Mouse (Mus musculus) thymus, postnatal 25 days (tissue): ENCODE data around the gene Rtp3.

Experiments used
- DNase-seq: peaks from one replicate; pipeline ENCODE4 v3.0.0; 2022

Gene Rtp3

DNA sequence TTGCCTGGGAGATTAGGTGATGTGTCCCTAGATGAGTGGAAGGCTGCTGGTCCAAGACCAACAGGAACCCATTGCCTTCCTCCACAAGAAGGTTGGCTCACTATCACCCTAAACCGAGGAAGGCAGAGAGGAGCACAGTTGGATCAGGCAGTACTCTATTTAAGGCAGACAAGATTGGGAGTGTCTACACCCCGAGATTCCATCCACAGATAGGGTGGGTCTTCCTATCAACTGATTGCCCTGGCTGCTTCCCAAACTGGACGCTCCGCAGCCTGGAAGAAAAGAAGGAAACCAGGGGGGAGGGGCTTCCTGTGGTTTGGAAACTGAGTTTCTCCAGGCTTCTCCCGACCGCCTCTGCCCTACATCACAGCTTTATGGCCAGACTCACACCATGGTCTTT is at the start of gene Rtp3:
Gene Rtp3 (minus strand): TSS at position 380 of the 400 bp plus-strand sequence.
- no peak for DNase-seq

GRCm38 (mm10) chr9:111039966-111040365 is 49.6 kb upstream of the Rtp3 start:
- no peak for DNase-seq

DNA sequence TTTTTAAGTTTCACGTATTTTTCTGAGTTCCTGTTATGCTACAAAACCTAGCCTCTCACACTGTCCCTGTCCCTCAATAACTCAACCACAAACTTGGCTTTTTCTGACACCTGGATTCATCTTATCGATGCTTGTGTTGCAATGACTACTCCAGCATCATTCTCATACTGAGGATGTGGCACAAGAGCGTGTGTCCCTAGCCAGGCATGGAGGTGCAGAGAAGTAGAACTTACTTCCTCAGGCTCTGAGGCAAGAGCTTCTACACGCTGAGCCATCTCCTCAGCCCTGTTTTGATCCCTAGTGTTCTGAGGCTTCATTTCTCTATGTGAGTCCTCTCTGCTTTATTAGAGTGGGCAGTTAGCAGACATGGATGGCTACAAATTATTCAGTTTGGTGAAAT is 43.3 kb upstream of the Rtp3 start:
- DNase-seq: no peak

- no peak for DNase-seq
Measured at GRCm38 (mm10) chr9:111026791-111027190, 36.4 kb upstream of the Rtp3 start.

GRCm38 (mm10) chr9:111019022-111019421 is 28.6 kb upstream of the Rtp3 start, which contains the start of gene Ltf:
Gene Ltf (plus strand): TSS chr9:111019271.
- DNase-seq: no peak

DNA sequence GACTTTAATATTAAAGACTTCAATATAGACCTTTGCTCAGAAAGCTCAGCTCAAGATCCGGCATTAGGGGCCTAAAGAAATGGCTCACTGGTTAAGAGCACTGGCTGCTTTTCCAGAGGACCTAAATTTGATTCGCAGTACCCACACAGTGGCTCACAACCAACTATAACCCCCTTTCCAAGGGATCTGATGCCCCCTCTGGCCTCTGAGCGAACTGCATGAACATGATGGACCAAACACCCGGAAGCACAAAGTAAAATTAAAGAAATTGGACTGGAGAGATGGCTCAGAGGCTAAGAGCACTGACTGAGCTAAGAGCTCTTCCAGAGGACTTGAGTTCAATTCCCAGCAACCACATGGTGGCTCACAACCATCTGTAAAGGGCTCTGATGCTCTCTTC is 25.3 kb upstream of the Rtp3 start:
- no peak for DNase-seq

GRCm38 (mm10) chr9:111012041-111012440 is 21.7 kb upstream of the Rtp3 start:
- DNase-seq: no peak

DNA sequence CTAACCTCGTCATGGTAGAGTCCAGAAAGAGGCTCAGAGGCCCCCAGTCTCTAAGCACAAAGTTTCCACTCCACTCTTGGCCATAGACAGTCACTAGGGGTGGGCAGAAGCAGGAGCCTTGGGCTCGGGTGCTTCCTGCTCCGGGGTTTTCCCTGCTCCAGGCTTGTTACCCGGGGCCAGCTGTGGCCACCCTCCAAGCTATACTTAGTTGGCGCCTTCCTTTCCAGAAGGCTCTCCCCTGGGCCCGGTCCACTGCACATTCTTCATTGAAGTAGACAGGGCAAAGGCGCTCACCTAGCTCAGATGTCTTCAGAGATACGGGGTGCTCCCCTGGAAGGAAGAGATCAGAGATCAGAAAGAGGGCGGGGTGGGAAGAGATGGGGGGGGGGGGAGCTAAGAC is 21.2 kb upstream of the Rtp3 start:
- no peak for DNase-seq

DNA sequence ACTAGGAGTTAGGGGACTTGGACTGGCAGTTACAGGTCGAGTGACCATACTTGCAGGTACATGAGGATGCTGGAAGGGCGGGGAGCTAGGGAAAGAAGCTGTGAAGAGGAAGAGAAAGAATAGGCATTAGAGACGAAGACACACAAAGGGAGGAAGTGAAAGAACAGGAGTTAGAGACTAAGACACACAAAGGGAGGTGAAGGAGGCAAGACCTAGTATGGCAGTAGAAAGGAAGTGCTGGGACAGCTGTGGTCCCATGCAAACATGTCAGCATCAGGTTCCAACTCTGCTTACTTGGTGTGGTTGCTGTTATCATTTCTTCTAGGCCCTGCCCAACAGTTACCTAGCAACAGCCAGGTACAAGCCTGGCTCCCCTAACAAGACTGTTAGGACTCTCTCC is 19.4 kb upstream of the Rtp3 start:
- no peak for DNase-seq

DNA sequence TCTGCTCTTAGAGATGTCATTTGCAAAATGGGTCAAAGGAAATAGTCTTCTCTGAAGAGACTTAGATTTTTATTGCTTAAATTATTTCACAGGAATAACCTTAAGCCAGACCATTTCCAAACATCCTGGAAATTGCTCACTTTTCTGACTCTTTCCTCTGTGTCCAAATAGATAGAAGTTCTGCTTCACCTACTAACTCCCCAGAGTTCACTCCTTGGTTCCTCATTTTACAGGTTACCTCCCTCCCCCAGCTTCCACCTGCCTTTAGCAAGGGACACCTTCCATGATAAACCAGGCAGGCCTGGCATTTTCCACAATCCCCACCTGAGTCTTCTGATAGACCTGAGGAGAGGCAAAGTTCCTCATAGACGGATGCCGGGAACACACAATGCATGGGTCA is 16.2 kb upstream of the Rtp3 start:
- DNase-seq: no peak

DNA sequence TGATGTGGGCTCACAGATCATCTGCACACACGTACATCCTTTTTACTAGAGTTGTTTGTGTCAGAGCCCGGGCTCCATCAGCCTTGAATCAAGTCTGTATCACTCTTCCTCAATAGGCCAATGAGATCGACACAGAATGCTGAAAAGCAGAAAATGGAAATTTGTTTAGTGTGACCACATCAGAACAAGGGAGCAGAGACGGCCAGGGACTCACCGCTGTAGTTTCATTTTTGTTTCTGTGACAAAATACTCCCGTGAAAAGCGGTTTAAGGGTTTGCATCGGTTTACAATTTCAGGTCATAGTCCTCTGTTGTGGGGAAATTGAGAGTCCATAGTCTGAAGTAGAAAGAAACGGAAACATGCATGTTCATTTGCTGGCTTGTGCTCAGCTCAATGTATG is 12.9 kb upstream of the Rtp3 start:
- DNase-seq: no peak

GRCm38 (mm10) chr9:111001621-111002020 is 11.2 kb upstream of the Rtp3 start:
- DNase-seq: no peak

DNA sequence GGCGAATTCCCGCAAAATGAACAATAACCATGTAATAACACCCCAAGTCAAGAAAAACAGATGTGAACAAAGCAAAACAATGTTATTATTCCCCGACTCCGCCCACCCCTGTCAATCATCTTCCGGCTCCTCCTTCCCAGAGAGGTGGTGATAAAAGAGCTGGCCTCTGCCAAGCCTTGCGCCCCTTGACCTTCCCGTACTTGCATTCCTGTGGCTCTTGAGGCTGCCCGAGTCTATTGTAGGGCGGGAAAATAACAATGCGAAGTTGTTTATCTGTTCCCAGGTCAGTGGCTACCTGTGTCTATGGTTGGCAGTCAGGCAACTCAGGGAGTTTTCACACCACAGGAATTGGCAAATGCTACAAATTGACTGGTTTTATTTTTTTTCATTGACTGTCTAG is 9.5 kb upstream of the Rtp3 start:
- DNase-seq: no peak

- DNase-seq: no peak
Measured at GRCm38 (mm10) chr9:110999056-110999455, 8.7 kb upstream of the Rtp3 start.

- peak; percentile 72 for DNase-seq
Measured at GRCm38 (mm10) chr9:110997245-110997644, 6.9 kb upstream of the Rtp3 start.

- peak; percentile 83 for DNase-seq
Measured at GRCm38 (mm10) chr9:110994716-110995172, 4.4 kb upstream of the Rtp3 start.

DNA sequence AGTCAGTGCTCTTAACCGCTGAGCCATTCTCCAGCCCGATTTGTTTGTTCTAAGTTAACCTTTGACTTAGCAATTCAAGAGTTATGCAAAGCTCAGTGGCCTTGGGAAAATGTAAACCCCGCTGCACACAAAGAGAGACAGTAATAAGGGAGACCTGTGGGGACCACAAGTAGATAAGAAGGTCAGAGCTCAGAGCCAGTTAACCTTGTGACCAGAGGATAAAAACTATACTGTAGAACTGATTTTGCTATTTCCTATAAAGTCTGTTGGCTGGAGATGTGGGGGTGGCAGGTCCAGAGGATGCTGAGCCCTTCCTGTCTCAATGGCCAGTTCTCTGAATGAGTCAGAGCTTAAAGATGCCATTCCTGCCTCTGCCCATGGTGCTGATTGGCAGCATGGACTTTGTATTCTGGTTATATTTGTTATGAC is 2.9 kb upstream of the Rtp3 start:
- DNase-seq: no peak

- no peak for DNase-seq
Measured at GRCm38 (mm10) chr9:110989543-110989942, 840 bp downstream of the Rtp3 start.

DNA sequence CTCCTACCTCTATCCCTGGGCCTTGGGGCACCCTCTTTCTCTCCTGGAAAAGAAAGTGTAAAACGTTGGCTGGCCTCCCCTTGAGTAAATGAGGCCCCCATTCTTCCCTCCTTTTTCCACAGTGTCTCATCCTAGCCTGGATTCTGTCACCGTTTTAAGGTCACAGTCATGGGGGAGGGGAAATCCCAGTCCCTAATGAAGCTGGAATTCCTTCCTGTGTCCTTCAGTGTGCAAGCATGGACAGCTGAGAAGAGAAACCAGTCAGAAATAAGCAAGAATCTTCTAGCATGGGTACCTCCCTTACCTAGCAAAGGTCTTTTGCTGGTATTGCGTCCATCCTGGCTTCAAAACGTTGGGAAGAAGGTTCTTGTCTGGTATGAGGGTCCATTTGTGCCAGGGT is 1.2 kb downstream of the Rtp3 start:
- DNase-seq: no peak

- no peak for DNase-seq
Measured at GRCm38 (mm10) chr9:110988078-110988477, 2.3 kb downstream of the Rtp3 start.

DNA sequence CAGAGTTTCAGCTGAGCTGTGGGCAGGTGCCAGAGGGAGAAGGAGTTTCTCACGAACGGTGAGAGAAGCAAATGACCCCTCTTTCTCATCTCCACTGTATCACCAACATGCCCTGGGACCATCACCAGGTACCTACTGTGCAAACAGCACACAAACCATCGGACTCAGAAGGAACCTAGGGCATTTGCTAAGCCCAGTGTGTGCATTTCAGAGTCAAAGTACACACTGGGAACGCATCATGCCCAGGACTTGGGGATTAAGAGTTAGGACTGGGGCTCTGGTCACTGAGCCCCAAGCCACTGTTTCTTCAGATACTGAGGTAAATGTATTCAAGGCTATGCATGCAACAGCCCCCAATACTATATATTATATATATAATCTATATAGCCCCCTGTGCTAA is 3.1 kb downstream of the Rtp3 start:
- no peak for DNase-seq

DNA sequence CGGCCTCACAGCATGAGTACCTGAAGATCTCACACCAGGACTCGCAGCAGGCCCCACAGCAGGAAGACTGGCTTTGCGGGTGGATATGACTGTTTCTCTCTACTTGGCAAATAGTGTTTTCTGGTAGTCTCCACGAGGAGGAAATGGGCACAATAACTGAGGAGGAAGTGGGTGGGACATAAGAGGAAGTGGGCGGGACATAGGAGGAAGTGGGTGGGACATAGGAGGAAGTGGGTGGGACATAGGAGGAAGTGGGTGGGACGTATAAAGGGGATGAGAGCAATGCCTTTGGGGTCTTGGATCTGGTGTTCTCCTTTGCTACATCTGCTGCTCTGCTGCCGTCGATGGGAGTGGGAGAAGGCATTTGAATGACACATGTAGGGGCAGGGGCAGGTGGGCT is 4.4 kb downstream of the Rtp3 start:
- no peak for DNase-seq

- DNase-seq: no peak
Measured at GRCm38 (mm10) chr9:110985541-110985940, 4.8 kb downstream of the Rtp3 start.

GRCm38 (mm10) chr9:110984096-110984495 is 6.3 kb downstream of the Rtp3 start:
- DNase-seq: no peak

DNA sequence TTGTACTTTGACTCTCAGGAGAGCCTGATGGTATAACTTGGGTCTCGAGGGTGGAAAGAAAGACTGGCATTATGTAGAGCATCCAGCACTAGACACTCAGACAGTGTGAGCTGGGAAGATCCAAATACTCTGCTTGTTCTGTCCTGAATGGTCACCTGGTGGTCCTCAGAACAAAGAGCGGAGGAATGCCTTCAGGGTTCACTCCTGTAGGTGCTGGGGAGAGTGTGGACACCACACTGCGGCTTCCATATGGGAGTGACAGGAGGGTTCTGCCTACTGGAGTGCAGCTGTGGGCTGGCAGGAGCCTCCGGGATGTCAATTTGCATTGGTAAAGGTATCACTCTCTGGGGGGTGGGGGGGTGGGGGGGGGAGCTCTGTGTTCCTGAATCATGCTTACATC is 8.0 kb downstream of the Rtp3 start:
- no peak for DNase-seq

DNA sequence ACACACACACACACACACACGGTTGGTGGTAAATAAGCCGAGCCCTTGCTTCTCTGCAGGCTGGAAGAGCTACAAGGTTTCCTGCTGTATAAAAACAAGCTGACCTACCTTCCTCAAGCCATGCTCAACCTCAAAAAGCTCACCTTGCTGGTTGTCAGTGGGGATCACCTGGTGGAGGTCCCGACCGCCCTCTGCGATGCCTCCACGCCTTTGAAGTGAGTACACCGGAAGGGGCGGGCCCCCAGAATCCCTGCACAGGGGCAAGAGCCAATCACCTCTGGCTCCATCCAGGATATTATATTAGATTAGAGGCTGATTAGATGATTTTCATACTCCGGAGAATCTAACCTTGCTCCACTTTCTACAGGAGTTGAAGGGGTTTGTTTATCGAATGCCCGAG is 11.0 kb downstream of the Rtp3 start:
- DNase-seq: no peak
